Mouse (Mus musculus): ENCODE data around the gene Slc22a8.

DNA sequence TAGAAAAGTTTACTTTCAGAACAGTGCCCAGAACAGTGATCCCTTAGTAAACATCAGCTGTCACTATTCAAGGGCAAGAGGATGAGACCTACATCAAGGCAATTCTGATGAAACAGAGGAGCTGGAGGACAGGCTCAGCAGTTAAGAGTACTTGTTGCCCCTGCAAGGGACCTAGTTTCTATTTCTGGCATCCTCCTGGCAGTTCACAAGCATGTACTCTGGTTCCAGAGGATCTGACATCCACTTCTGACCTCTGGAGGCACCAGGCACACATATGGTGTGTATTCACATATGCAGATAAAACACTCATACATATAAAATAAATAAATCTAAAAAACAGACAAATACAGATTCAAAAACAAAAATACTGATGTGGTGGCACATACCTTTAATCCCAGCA, 10.9 kb downstream of the Slc22a8 start:
- TF ChIP-seq CTCF (IDR thresholded peaks at IDR 0.05; ENCODE audit: extremely low read depth, insufficient read depth, low read length), result no peak
- TF ChIP-seq POLR2A (IDR thresholded peaks at IDR 0.05; ENCODE audit: extremely low read depth, insufficient read depth, low read length), result no peak

Data from cortical plate, adult 2 months (tissue).